Mouse (Mus musculus) intestine, embryonic 15.5 days (tissue): ENCODE measurements at regions not wholly inside any gene's neighbourhood (a gene's known extent, or its start where the extent isn't known, plus 50 kb on each side); places are given as distances from the start of the nearest gene placed in this dataset.

Experiments
- ATAC-seq: fragments of 200-750 bp; cut with Nextera tagmentation; 2 replicates; pipeline ENCODE4 v1.8.0; 2017; ENCODE audit warnings: moderate TSS enrichment, moderate library complexity
- H3K27ac ChIP-seq: fragments of 300-500 bp; sonication (generic); 2 replicates; pipeline ENCODE4 v1.5.1; 2015; ENCODE audit warnings: mild to moderate bottlenecking, inconsistent platforms
- H3K27me3 ChIP-seq: fragments of 300-500 bp; sonication (generic); replicated peaks from 2 replicates; pipeline ENCODE4 v1.6.1; 2015; ENCODE audit warnings: inconsistent platforms
- H3K36me3 ChIP-seq: fragments of 300-500 bp; sonication (generic); 2 replicates; pipeline ENCODE4 v1.6.1; 2015; ENCODE audit warnings: inconsistent platforms
- H3K4me1 ChIP-seq: fragments of 300-500 bp; sonication (generic); replicated peaks from 2 replicates; pipeline ENCODE4 v1.6.1; 2015; ENCODE audit warnings: inconsistent platforms
- H3K4me2 ChIP-seq: fragments of 300-500 bp; sonication (generic); replicated peaks from 2 replicates; pipeline ENCODE4 v1.6.1; 2015; ENCODE audit warnings: mild to moderate bottlenecking, inconsistent platforms
- H3K4me3 ChIP-seq: fragments of 300-500 bp; sonication (generic); replicated peaks from 2 replicates; pipeline ENCODE4 v1.5.1; 2015; ENCODE audit warnings: inconsistent platforms
- H3K9ac ChIP-seq: fragments of 300-500 bp; sonication (generic); 2 replicates; pipeline ENCODE4 v1.6.1; 2015; ENCODE audit warnings: inconsistent platforms
- H3K9me3 ChIP-seq: fragments of 300-500 bp; sonication (generic); 2 replicates; pipeline ENCODE4 v1.6.1; 2016; ENCODE audit warnings: inconsistent platforms
- WGBS: fragments of 180-500 bp; shearing (Covaris S2); methylation state at CpG from one replicate; pipeline ENCODE4 v1.1.7; 2015; 5-methylcytosine and 5-hydroxymethylcytosine counted together

- whole genome bisulfite sequencing = 78% methylated on average over 1 of the region's 1 CpGs
Observed at GRCm38 (mm10) chr7:70099001-70099400, 267.5 kb downstream of the Nr2f2 start.

GRCm38 (mm10) chr7:70093916-70094784 is 272.4 kb downstream of the Nr2f2 start:
- WGBS = 71% methylated on average over 21 of the region's 21 CpGs
- Histone ChIP-seq H3K27ac (no peak overlapping the region), H3K27me3 (no peaks in the 10 kb centered on the region), H3K4me3 (no peak overlapping the region), H3K4me1 (no peaks in the 10 kb centered on the region), H3K9me3 (no peaks in the 10 kb centered on the region), H3K9ac (no peak overlapping the region), H3K36me3 (no peaks in the 10 kb centered on the region), H3K4me2 (no peak overlapping the region)
- ATAC-seq = no peak

More at GRCm38 (mm10) chr7:70099001-70099400, 267.5 kb downstream of the Nr2f2 start:
- ATAC-seq = no peak
- H3K4me1 ChIP-seq = no peaks in the 10 kb centered on the region
- no peaks in the 10 kb centered on the region for H3K36me3 ChIP-seq
- H3K4me3 ChIP-seq = no peak overlapping the region
- H3K4me2 ChIP-seq = no peak overlapping the region
- no peaks in the 10 kb centered on the region for H3K27me3 ChIP-seq
- H3K9me3 ChIP-seq = no peaks in the 10 kb centered on the region
- H3K9ac ChIP-seq = no peak overlapping the region
- no peak overlapping the region for H3K27ac ChIP-seq

- no peaks in the 10 kb centered on the region for H3K36me3 ChIP-seq
- H3K27ac ChIP-seq = no peak overlapping the region
- no peak overlapping the region for H3K9ac ChIP-seq
- no peaks in the 10 kb centered on the region for H3K27me3 ChIP-seq
- ATAC-seq = no peak
- WGBS = 98% methylated on average over 2 of the region's 2 CpGs
- H3K4me2 ChIP-seq = no peak overlapping the region
- H3K4me1 ChIP-seq = no peaks in the 10 kb centered on the region
- no peaks in the 10 kb centered on the region for H3K9me3 ChIP-seq
- no peak overlapping the region for H3K4me3 ChIP-seq
Observed at GRCm38 (mm10) chr7:70092089-70092488, 274.4 kb downstream of the Nr2f2 start.

- no peaks in the 10 kb centered on the region for H3K27me3 ChIP-seq
- H3K9ac ChIP-seq = no peak overlapping the region
- no peak overlapping the region for H3K4me2 ChIP-seq
- no peak for ATAC-seq
- WGBS = 61% methylated on average over 5 of the region's 5 CpGs
- H3K4me3 ChIP-seq = no peak overlapping the region
- H3K27ac ChIP-seq = no peak overlapping the region
- no peaks in the 10 kb centered on the region for H3K4me1 ChIP-seq
- no peaks in the 10 kb centered on the region for H3K36me3 ChIP-seq
- no peaks in the 10 kb centered on the region for H3K9me3 ChIP-seq
Observed at GRCm38 (mm10) chr7:70089121-70089520, 277.4 kb downstream of the Nr2f2 start.

- H3K9ac ChIP-seq = no peak overlapping the region
- no peaks in the 10 kb centered on the region for H3K36me3 ChIP-seq
- H3K9me3 ChIP-seq = no peaks in the 10 kb centered on the region
- no peaks in the 10 kb centered on the region for H3K4me1 ChIP-seq
- H3K4me2 ChIP-seq = no peak overlapping the region
- H3K27me3 ChIP-seq = no peaks in the 10 kb centered on the region
- H3K4me3 ChIP-seq = no peak overlapping the region
- ATAC-seq = no peak
- 41% methylated on average over 1 of the region's 1 CpGs for WGBS
- no peak overlapping the region for H3K27ac ChIP-seq
Observed at GRCm38 (mm10) chr7:70069662-70070061, 296.9 kb downstream of the Nr2f2 start.

GRCm38 (mm10) chr7:70067828-70068719 is 298.5 kb downstream of the Nr2f2 start:
- H3K4me3 ChIP-seq = no peak overlapping the region
- no peak for ATAC-seq
- H3K27ac ChIP-seq = no peak overlapping the region
- WGBS = 27% methylated on average over 18 of the region's 18 CpGs
- no peak overlapping the region for H3K9ac ChIP-seq
- H3K4me1 ChIP-seq = no peaks in the 10 kb centered on the region
- H3K36me3 ChIP-seq = no peaks in the 10 kb centered on the region
- no peaks in the 10 kb centered on the region for H3K27me3 ChIP-seq
- H3K4me2 ChIP-seq = peak overlapping the region; percentile 32
- H3K9me3 ChIP-seq = no peaks in the 10 kb centered on the region

GRCm38 (mm10) chr7:70067071-70067470 is 299.5 kb downstream of the Nr2f2 start:
- WGBS = 55% methylated on average over 5 of the region's 5 CpGs
- no peak overlapping the region for H3K4me2 ChIP-seq
- no peak overlapping the region for H3K9ac ChIP-seq

GRCm38 (mm10) chr7:70066448-70066847 is 300.1 kb downstream of the Nr2f2 start:
- no peak overlapping the region for H3K9ac ChIP-seq
- H3K4me2 ChIP-seq = no peak overlapping the region
- no peaks in the 10 kb centered on the region for H3K36me3 ChIP-seq
- 86% methylated on average over 7 of the region's 7 CpGs for WGBS
- no peak overlapping the region for H3K4me3 ChIP-seq
- no peaks in the 10 kb centered on the region for H3K9me3 ChIP-seq
- H3K27ac ChIP-seq = no peak overlapping the region
- H3K4me1 ChIP-seq = no peaks in the 10 kb centered on the region
- no peaks in the 10 kb centered on the region for H3K27me3 ChIP-seq
- ATAC-seq = no peak

More at GRCm38 (mm10) chr7:70067071-70067470, 299.5 kb downstream of the Nr2f2 start:
- no peak for ATAC-seq
- Histone ChIP-seq H3K9me3 (no peaks in the 10 kb centered on the region), H3K4me1 (no peaks in the 10 kb centered on the region), H3K36me3 (no peaks in the 10 kb centered on the region), H3K27me3 (no peaks in the 10 kb centered on the region), H3K4me3 (no peak overlapping the region), H3K27ac (no peak overlapping the region)

GRCm38 (mm10) chr7:70065471-70066130 is 300.9 kb downstream of the Nr2f2 start:
- no peak for ATAC-seq
- Histone ChIP-seq H3K4me3 (no peak overlapping the region), H3K9me3 (no peaks in the 10 kb centered on the region), H3K36me3 (no peaks in the 10 kb centered on the region), H3K4me2 (no peak overlapping the region), H3K27ac (no peak overlapping the region), H3K27me3 (no peaks in the 10 kb centered on the region), H3K9ac (no peak overlapping the region), H3K4me1 (no peaks in the 10 kb centered on the region)
- 73% methylated on average over 11 of the region's 11 CpGs for WGBS

GRCm38 (mm10) chr7:70047415-70047753 is 319.2 kb downstream of the Nr2f2 start:
- WGBS = 96% methylated on average over 5 of the region's 5 CpGs
- no peaks in the 10 kb centered on the region for H3K9me3 ChIP-seq
- ATAC-seq = no peak

GRCm38 (mm10) chr7:70046691-70047414 is 319.7 kb downstream of the Nr2f2 start:
- Histone ChIP-seq H3K9ac (no peak overlapping the region), H3K27me3 (no peaks in the 10 kb centered on the region), H3K4me1 (no peaks in the 10 kb centered on the region), H3K27ac (no peak overlapping the region), H3K4me3 (no peak overlapping the region), H3K36me3 (no peaks in the 10 kb centered on the region), H3K9me3 (no peaks in the 10 kb centered on the region), H3K4me2 (no peak overlapping the region)
- WGBS = 75% methylated on average over 17 of the region's 17 CpGs
- ATAC-seq = no peak

More at GRCm38 (mm10) chr7:70047415-70047753, 319.2 kb downstream of the Nr2f2 start:
- no peak overlapping the region for H3K4me2 ChIP-seq
- H3K27ac ChIP-seq = no peak overlapping the region
- no peak overlapping the region for H3K4me3 ChIP-seq
- no peaks in the 10 kb centered on the region for H3K27me3 ChIP-seq
- no peaks in the 10 kb centered on the region for H3K4me1 ChIP-seq
- no peaks in the 10 kb centered on the region for H3K36me3 ChIP-seq
- H3K9ac ChIP-seq = no peak overlapping the region
